Mouse (Mus musculus) lung, postnatal 0 days (tissue): Measurements from ENCODE around the gene Rtbdn. TPM values are rescaled to one million over a fixed set of nuclear protein-coding genes. Genes with fewer than 3 reads are reported as not detected.

Experiments
- ATAC-seq: fragments of 200-750 bp; cut with Nextera tagmentation; 2 replicates; pipeline ENCODE4 v1.8.0; 2017; ENCODE audit warnings: moderate library complexity
- DNase-seq: peaks from one replicate; pipeline ENCODE4 v3.0.0-alpha.2; 2016; ENCODE audit warnings: low spot score
- H3K27ac ChIP-seq: fragments of 300-500 bp; sonication (generic); 2 replicates; pipeline ENCODE4 v1.5.1; 2014; ENCODE audit warnings: antibody characterized with exemption, mild to moderate bottlenecking, low read length, mixed read lengths
- H3K27me3 ChIP-seq: fragments of 300-500 bp; sonication (generic); replicated peaks from 2 replicates; pipeline ENCODE4 v1.6.1; 2014; ENCODE audit warnings: low read length, mixed read lengths; ENCODE audit not compliant: insufficient read depth
- H3K36me3 ChIP-seq: fragments of 300-500 bp; sonication (generic); 2 replicates; pipeline ENCODE4 v1.6.1; 2014; ENCODE audit warnings: low read length, mixed read lengths; ENCODE audit not compliant: insufficient read depth
- H3K4me1 ChIP-seq: fragments of 300-500 bp; sonication (generic); 2 replicates; pipeline ENCODE4 v1.6.1; 2014; ENCODE audit warnings: antibody characterized with exemption, low read depth, low read length, mixed read lengths; ENCODE audit not compliant: insufficient read depth
- H3K4me2 ChIP-seq: fragments of 300-500 bp; sonication (generic); replicated peaks from 2 replicates; pipeline ENCODE4 v1.6.1; 2014; ENCODE audit warnings: low read depth, mild to moderate bottlenecking, low read length, moderate library complexity, mixed read lengths
- H3K4me3 ChIP-seq: fragments of 300-500 bp; sonication (generic); 2 replicates; pipeline ENCODE4 v1.5.1; 2014; ENCODE audit warnings: low read depth, low read length
- H3K9ac ChIP-seq: fragments of 300-500 bp; sonication (generic); replicated peaks from 2 replicates; pipeline ENCODE4 v1.6.1; 2014; ENCODE audit warnings: low read depth, mild to moderate bottlenecking
- H3K9me3 ChIP-seq: fragments of 300-500 bp; sonication (generic); 2 replicates; pipeline ENCODE4 v1.6.1; 2016; ENCODE audit warnings: low read length, mixed read lengths
- CTCF ChIP-seq: IDR thresholded peaks from 2 replicates; pipeline ENCODE4 v1.5.1; 2016; ENCODE audit warnings: antibody characterized with exemption, mild to moderate bottlenecking
- EP300 ChIP-seq: IDR thresholded peaks from 2 replicates; pipeline ENCODE4 v1.6.1; 2016; ENCODE audit warnings: antibody characterized with exemption, mild to moderate bottlenecking, control low read depth
- WGBS: fragments of 180-500 bp; shearing (Covaris S2); extraction: QIAGEN DNeasy Blood & Tissue Kit; methylation state at CpG from one replicate; pipeline ENCODE4 v1.1.7; 2014; 5-methylcytosine and 5-hydroxymethylcytosine counted together
- polyA plus RNA-seq: library from polyadenylated mRNA; unstranded; fragments of >200 nt; fragmentation: Nextera tagmentation; extraction: Ambion mirVana; gene quantifications from 2 replicates; pipeline ENCODE4 v1.2.1, GENCODE M21; 2015

Rtbdn gene
- polyA plus RNA-seq, 1 experiment from 2014 or later: not detected

DNA sequence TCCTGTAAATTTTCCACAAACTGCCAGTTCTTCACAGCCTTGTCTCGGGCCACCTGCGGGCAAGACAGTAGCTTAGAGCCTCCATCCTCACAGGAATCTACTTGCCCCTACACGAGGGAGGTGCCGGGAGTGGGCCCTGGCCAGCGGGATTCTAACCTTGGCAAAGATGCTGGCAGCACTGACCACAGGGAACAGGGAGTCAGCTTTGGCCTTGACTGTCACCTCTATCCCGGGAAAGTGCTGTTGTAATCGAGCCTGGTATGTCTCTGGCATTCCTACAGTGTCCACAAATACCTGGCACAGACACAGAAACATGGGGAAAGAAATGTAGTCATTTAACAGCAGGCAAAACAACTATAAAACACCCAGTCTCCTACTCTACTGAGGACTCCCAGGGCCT is 13.0 kb downstream of the Rtbdn start:
- H3K27ac ChIP-seq: no peak overlapping the region
- no peak for ATAC-seq
- 84% methylated on average over 7 of the region's 7 CpGs for WGBS

GRCm38 (mm10) chr8:84963952-84964351 is 17.2 kb downstream of the Rtbdn start:
- Histone ChIP-seq H3K27ac (no peak overlapping the region), H3K36me3 (no peaks in the 10 kb centered on the region), H3K9me3 (no peaks in the 10 kb centered on the region), H3K4me2 (no peak overlapping the region), H3K27me3 (no peaks in the 10 kb centered on the region), H3K4me1 (peaks cover 14% of the 10 kb centered on the region; the same call in 1 of the 2 replicates), H3K4me3 (no peak overlapping the region), H3K9ac (no peak overlapping the region)
- DNase-seq (no peak), ATAC-seq (no peak)
- TF ChIP-seq EP300: no peak
- peak; percentile 24; the same call in 1 of the 2 replicates for TF ChIP-seq CTCF
- WGBS: 81% methylated on average over 4 of the region's 4 CpGs

More for the DNA sequence above, 13.0 kb downstream of the Rtbdn start:
- Histone ChIP-seq H3K4me3 (no peak overlapping the region), H3K9me3 (no peaks in the 10 kb centered on the region), H3K4me1 (no peaks in the 10 kb centered on the region), H3K27me3 (no peaks in the 10 kb centered on the region), H3K36me3 (no peaks in the 10 kb centered on the region), H3K9ac (no peak overlapping the region), H3K4me2 (no peak overlapping the region)
- no peak for TF ChIP-seq EP300
- TF ChIP-seq CTCF: no peak
- DNase-seq: no peak

- peak; percentile 1; the same call in 1 of the 2 replicates for TF ChIP-seq CTCF
- no peak for TF ChIP-seq EP300
- Histone ChIP-seq H3K4me3 (peak overlapping the region; percentile 53), H3K4me2 (peak overlapping the region; percentile 87), H3K9me3 (no peaks in the 10 kb centered on the region), H3K27ac (peak overlapping the region; percentile 35; the same call in 1 of the 2 replicates), H3K27me3 (no peaks in the 10 kb centered on the region), H3K36me3 (no peaks in the 10 kb centered on the region), H3K4me1 (peaks cover 23% of the 10 kb centered on the region; the same call in 1 of the 2 replicates), H3K9ac (peak overlapping the region; percentile 46; the same call in 1 of the 2 replicates)
- DNase-seq (peak; percentile 99), ATAC-seq (peak; percentile 94)
- under 1% methylated on average over 41 of the region's 41 CpGs for WGBS
Observed at GRCm38 (mm10) chr8:84965731-84966291, 19.0 kb downstream of the Rtbdn start.

GRCm38 (mm10) chr8:84966603-84967002 is 19.8 kb downstream of the Rtbdn start:
- H3K9me3 ChIP-seq: no peaks in the 10 kb centered on the region
- TF ChIP-seq EP300 (peak; percentile 53), CTCF (no peak)
- peaks cover 24% of the 10 kb centered on the region; the same call in 1 of the 2 replicates for H3K4me1 ChIP-seq
- peak overlapping the region; percentile 57; the same call in 1 of the 2 replicates for H3K27ac ChIP-seq
- H3K27me3 ChIP-seq: no peaks in the 10 kb centered on the region
- no peak overlapping the region for H3K9ac ChIP-seq
- 27% methylated on average over 3 of the region's 3 CpGs for WGBS
- peak; percentile 38 for DNase-seq
- no peak overlapping the region for H3K4me3 ChIP-seq
- 0 out of 2 replicates have a peak overlapping the region, but pooled peaks have one; percentile 17 for H3K4me2 ChIP-seq
- 0 out of 2 replicates have a peak, but pooled peaks cover under 1% of the 10 kb centered on the region for H3K36me3 ChIP-seq
- ATAC-seq: peak; percentile 34

DNA sequence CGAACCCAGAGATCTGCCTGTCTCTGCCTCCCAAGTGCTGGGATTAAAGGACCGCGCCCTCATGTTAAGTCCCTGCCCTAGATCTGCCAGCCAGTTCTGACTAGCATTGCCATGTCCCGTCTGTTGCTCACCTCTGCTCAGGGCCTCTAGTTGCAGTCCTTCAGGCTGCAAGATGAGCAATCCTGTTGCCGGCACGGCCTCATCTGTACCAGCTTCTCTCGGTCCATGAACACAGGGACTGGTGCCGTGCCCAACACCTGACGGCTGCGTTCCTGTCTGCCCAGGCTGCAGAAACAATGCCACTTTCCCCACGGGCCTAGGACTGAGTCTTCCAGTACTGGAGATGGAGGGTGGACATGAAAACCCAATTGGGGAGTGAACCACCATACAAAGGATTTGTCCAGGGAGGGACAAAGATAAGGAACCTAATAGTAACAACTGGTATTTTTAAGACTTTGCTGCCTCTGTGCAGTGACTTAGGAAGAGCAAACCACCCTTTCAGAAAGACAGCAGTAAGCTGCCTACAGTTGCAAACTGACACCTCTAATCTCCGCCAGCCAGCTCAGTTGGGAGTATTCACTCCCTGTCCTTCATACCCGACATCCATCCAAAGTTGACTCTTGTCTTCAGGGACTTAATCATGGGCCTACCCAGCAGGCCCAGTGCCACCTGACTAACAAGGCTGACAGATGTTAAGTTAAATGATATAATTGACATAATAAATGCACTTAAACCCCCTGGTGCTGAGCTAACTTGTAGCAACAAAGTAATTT is 20.9 kb downstream of the Rtbdn start:
- WGBS: 86% methylated on average over 13 of the region's 13 CpGs
- H3K27ac ChIP-seq: 0 out of 2 replicates have a peak overlapping the region, but pooled peaks have one; percentile 87

GRCm38 (mm10) chr8:84968650-84969049 is 21.9 kb downstream of the Rtbdn start:
- Histone ChIP-seq H3K27me3 (no peaks in the 10 kb centered on the region), H3K9ac (peak overlapping the region; percentile 54; the same call in 1 of the 2 replicates), H3K36me3 (peaks cover 3% of the 10 kb centered on the region; the same call in 1 of the 2 replicates), H3K4me1 (peaks cover 24% of the 10 kb centered on the region; the same call in 1 of the 2 replicates), H3K4me2 (peak overlapping the region; percentile 87), H3K9me3 (no peaks in the 10 kb centered on the region), H3K27ac (peak overlapping the region; percentile 87), H3K4me3 (peak overlapping the region; percentile 51)
- TF ChIP-seq EP300: no peak
- TF ChIP-seq CTCF: no peak
- WGBS: 4% methylated on average over 2 of the region's 2 CpGs
- peak; percentile 56 for DNase-seq
- no peak for ATAC-seq

More for the DNA sequence above, 20.9 kb downstream of the Rtbdn start:
- Histone ChIP-seq H3K9ac (no peak overlapping the region), H3K4me1 (peaks cover 24% of the 10 kb centered on the region; the same call in 1 of the 2 replicates), H3K27me3 (no peaks in the 10 kb centered on the region), H3K36me3 (peaks cover 3% of the 10 kb centered on the region; the same call in 1 of the 2 replicates), H3K9me3 (no peaks in the 10 kb centered on the region), H3K4me2 (no peak overlapping the region), H3K4me3 (no peak overlapping the region)
- TF ChIP-seq CTCF: no peak
- no peak for TF ChIP-seq EP300
- ATAC-seq: no peak
- DNase-seq: no peak
